Mouse (Mus musculus) testis, adult 2 months (tissue): ENCODE results near the gene Gm20388. TPM values are rescaled to one million over a fixed set of nuclear protein-coding genes. Genes with fewer than 3 reads are reported as not detected.

Experiments used
- H3K27ac ChIP-seq: fragments of 200-500 bp; 2 replicates; pipeline ENCODE4 v1.5.1; 2012; ENCODE audit warnings: low read depth, low read length; ENCODE audit not compliant: control insufficient read depth, insufficient read depth
- H3K27me3 ChIP-seq: fragments of 200-500 bp; 2 replicates; pipeline ENCODE4 v1.6.1; 2012; ENCODE audit warnings: mild to moderate bottlenecking, low read length, moderate library complexity; ENCODE audit not compliant: control insufficient read depth, insufficient read depth
- H3K36me3 ChIP-seq: fragments of 200-500 bp; 2 replicates; pipeline ENCODE4 v1.6.1; 2012; ENCODE audit warnings: mild to moderate bottlenecking, low read length; ENCODE audit not compliant: control insufficient read depth, insufficient read depth
- H3K4me1 ChIP-seq: fragments of 200-500 bp; 2 replicates; pipeline ENCODE4 v1.6.1; 2012; ENCODE audit warnings: low read length; ENCODE audit not compliant: control insufficient read depth, insufficient read depth
- H3K4me3 ChIP-seq: fragments of 200-500 bp; 2 replicates; pipeline ENCODE4 v1.5.1; 2012; ENCODE audit warnings: low read depth, mild to moderate bottlenecking, low read length, moderate library complexity, mixed read lengths; ENCODE audit not compliant: control insufficient read depth
- CTCF ChIP-seq: fragments of 200-500 bp; IDR thresholded peaks from 2 replicates; pipeline ENCODE4 v1.5.1; 2012; ENCODE audit warnings: low read depth, mild to moderate bottlenecking, inconsistent platforms, low read length, moderate library complexity; ENCODE audit not compliant: control insufficient read depth, insufficient read depth, insufficient replicate concordance
- POLR2A ChIP-seq: fragments of 200-500 bp; IDR thresholded peaks from 2 replicates; pipeline ENCODE4 v1.6.1; 2012; ENCODE audit warnings: low read depth, mild to moderate bottlenecking, inconsistent platforms, low read length, moderate library complexity; ENCODE audit not compliant: control insufficient read depth
- polyA plus RNA-seq: library from polyadenylated mRNA; depleted of rRNA; stranded (reverse); fragments of >200 nt; gene quantifications from 2 replicates; pipeline ENCODE4 v1.2.3, GENCODE M21; 2012

Gm20388 gene
- polyA plus RNA-seq, 1 experiment = 5.6 TPM

GRCm38 (mm10) chr8:119981253-119981652 lies 70.6 kb downstream of the Gm20388 start:
- Histone ChIP-seq H3K27ac (no peak overlapping the region), H3K27me3 (no peaks in the 10 kb centered on the region), H3K36me3 (no peaks in the 10 kb centered on the region), H3K4me3 (no peak overlapping the region), H3K4me1 (no peaks in the 10 kb centered on the region)
- TF ChIP-seq POLR2A = no peak
- TF ChIP-seq CTCF = no peak

- H3K27ac ChIP-seq = no peak overlapping the region
- no peak for TF ChIP-seq POLR2A
- peak; percentile 36; the same call in 1 of the 2 replicates for TF ChIP-seq CTCF
- no peaks in the 10 kb centered on the region for H3K27me3 ChIP-seq
- H3K4me3 ChIP-seq = no peak overlapping the region
- H3K36me3 ChIP-seq = no peaks in the 10 kb centered on the region
- no peaks in the 10 kb centered on the region; the same call in 1 of the 2 replicates for H3K4me1 ChIP-seq
Observed at GRCm38 (mm10) chr8:119984085-119984484, 73.4 kb downstream of the Gm20388 start.

DNA sequence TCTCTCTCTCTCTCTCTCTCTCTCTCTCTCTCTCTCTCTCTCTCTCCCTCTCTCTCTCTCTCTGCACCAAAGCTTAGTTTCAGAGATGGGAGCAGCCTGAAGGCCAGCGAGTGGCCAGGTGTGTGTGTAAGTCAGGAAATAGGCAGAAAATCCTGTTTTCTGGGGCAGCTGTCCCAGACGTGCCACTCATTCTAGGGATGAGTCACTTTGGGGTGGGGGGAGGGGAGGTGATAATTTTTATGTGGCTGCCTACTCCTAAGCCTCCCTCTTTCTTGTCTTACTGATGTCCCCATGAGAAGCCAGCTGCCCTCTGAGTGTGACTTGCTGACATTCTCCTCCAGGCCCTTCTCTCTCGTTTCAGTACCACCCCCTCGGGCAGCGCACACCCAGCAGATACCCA lies 75.5 kb downstream of the Gm20388 start:
- TF ChIP-seq CTCF (no peak), POLR2A (no peak)
- H3K27me3 ChIP-seq = no peaks in the 10 kb centered on the region
- H3K36me3 ChIP-seq = no peaks in the 10 kb centered on the region
- H3K4me1 ChIP-seq = no peaks in the 10 kb centered on the region; the same call in 1 of the 2 replicates
- H3K27ac ChIP-seq = no peak overlapping the region
- H3K4me3 ChIP-seq = no peak overlapping the region

DNA sequence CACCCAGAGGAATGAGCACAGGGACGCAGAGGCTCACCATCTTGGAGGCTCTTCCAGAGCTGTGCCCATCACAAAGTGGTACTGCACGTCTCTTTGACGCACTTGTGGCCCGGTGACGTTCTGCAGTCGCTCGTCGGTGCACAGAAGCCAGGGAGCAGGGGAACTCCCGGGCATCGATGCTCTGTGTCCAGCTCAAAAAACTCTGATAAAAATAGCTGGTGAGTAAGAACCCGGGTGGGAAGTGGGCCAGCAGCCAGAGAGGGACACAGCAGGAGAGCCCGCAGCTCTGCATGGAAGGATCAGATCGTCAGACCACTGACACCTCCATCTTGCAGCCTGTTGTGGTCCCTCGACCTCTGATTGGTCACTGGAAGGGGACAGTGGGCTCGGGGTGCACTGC lies 77.4 kb downstream of the Gm20388 start:
- Histone ChIP-seq H3K27me3 (no peaks in the 10 kb centered on the region), H3K4me3 (no peak overlapping the region), H3K36me3 (no peaks in the 10 kb centered on the region), H3K4me1 (no peaks in the 10 kb centered on the region; the same call in 1 of the 2 replicates), H3K27ac (no peak overlapping the region)
- TF ChIP-seq POLR2A = no peak
- TF ChIP-seq CTCF = no peak

GRCm38 (mm10) chr8:119992249-119992648 lies 81.6 kb downstream of the Gm20388 start, which contains the start of gene Crispld2:
Gene Crispld2 (plus strand): TSS chr8:119992438.
- peak; percentile 38; the same call in 1 of the 2 replicates for TF ChIP-seq POLR2A
- TF ChIP-seq CTCF = no peak
- peak within 1 kb of the TSS; percentile 53 for H3K4me3 ChIP-seq
- H3K27ac ChIP-seq = no peak within 1 kb of the TSS
- no peaks in the 10 kb centered on the region for H3K27me3 ChIP-seq
- H3K4me1 ChIP-seq = no peaks in the 10 kb centered on the region; the same call in 1 of the 2 replicates
- H3K36me3 ChIP-seq = no peaks in the 10 kb centered on the region

GRCm38 (mm10) chr8:119994114-119994513 lies 83.5 kb downstream of the Gm20388 start:
- no peak overlapping the region for H3K4me3 ChIP-seq
- no peaks in the 10 kb centered on the region; the same call in 1 of the 2 replicates for H3K4me1 ChIP-seq
- no peak overlapping the region for H3K27ac ChIP-seq
- TF ChIP-seq CTCF = no peak
- TF ChIP-seq POLR2A = no peak
- no peaks in the 10 kb centered on the region for H3K27me3 ChIP-seq
- no peaks in the 10 kb centered on the region for H3K36me3 ChIP-seq

DNA sequence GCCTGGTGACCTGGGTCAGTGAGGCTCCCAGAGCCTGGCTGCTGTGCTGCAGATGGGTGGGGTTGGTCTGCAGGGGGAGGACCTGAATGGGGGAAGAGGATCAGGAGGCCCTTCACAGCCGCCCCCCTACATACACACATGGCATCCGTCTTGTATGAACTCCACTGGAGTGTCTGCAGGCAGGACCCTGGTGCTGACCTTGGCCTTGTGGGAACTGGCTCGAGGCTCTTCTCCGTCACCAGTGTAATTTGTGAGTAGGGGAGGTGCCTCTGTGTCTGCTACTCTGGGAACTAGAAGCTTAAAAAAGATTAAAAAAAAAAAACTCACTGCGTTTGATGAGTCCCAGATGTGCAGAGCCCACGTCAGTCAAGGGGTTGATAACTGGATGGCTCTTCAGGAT lies 83.9 kb downstream of the Gm20388 start:
- no peak overlapping the region for H3K4me3 ChIP-seq
- H3K27ac ChIP-seq = no peak overlapping the region
- no peaks in the 10 kb centered on the region; the same call in 1 of the 2 replicates for H3K4me1 ChIP-seq

DNA sequence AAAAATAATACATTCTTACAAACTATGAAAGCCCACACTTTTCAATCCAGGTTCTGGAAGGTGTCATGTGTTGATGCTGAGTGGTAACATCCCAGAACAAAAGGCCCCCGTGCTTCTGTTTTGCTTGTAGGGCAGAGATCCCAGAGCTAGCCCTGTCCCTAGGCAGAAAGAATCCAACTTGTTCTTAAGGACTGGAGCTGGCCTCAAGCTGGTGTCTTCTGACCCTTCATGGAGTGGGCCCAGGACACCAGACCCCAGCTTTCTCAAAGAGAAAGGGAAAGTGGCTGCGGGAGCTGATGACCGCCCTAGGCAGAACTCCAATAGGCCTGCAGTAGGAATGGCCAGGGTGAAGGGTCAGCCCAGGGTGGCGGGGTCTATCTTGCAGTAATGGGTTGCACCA lies 86.6 kb downstream of the Gm20388 start:
- TF ChIP-seq POLR2A (no peak), CTCF (no peak)
- Histone ChIP-seq H3K4me1 (peaks cover 3% of the 10 kb centered on the region), H3K27me3 (no peaks in the 10 kb centered on the region), H3K27ac (no peak overlapping the region), H3K4me3 (no peak overlapping the region), H3K36me3 (no peaks in the 10 kb centered on the region)

More for the DNA sequence above, 83.9 kb downstream of the Gm20388 start:
- H3K36me3 ChIP-seq = no peaks in the 10 kb centered on the region
- H3K27me3 ChIP-seq = no peaks in the 10 kb centered on the region
- TF ChIP-seq POLR2A = no peak
- no peak for TF ChIP-seq CTCF
